Mouse (Mus musculus) thymus, adult 2 months (tissue): ENCODE measurements around the gene Gdf5.

Source experiments
- CTCF ChIP-seq: fragments of 200-500 bp; IDR thresholded peaks from 2 replicates; pipeline ENCODE4 v1.5.1; 2012; ENCODE audit warnings: mild to moderate bottlenecking, control low read depth, low read length, moderate library complexity, borderline replicate concordance; ENCODE audit not compliant: control insufficient read depth, poor library complexity, insufficient read depth; ENCODE audit errors: extremely low read depth
- POLR2A ChIP-seq: fragments of 200-500 bp; IDR thresholded peaks from 2 replicates; pipeline ENCODE4 v1.6.1; 2012; ENCODE audit warnings: mild to moderate bottlenecking, low read length, control low read depth, moderate library complexity; ENCODE audit not compliant: control insufficient read depth, poor library complexity, insufficient read depth; ENCODE audit errors: extremely low read depth

DNA sequence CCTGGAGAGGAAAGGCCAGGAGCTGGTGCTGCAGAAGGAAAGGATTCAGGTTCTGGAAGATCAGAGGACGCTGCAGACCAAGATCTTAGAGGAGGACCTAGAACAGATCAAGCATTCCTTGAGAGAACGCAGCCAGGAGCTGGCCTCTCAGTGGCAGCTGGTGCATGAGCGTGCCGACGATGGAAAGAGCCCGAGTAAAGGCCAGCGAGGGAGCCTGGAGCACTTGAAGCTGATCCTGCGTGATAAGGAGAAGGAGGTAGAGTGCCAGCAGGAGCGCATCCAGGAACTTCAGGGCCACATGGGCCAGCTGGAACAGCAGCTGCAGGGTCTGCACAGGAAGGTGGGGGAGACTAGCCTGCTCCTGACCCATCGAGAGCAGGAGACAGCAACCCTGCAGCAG lies 46.0 kb upstream of the Gdf5 start:
- TF ChIP-seq CTCF (no peak), POLR2A (no peak)
